Mouse (Mus musculus): ENCODE measurements at regions not wholly inside any gene's neighbourhood (a gene's known extent, or its start where the extent isn't known, plus 50 kb on each side); places are given as distances from the start of the nearest gene placed in this dataset.

DNA sequence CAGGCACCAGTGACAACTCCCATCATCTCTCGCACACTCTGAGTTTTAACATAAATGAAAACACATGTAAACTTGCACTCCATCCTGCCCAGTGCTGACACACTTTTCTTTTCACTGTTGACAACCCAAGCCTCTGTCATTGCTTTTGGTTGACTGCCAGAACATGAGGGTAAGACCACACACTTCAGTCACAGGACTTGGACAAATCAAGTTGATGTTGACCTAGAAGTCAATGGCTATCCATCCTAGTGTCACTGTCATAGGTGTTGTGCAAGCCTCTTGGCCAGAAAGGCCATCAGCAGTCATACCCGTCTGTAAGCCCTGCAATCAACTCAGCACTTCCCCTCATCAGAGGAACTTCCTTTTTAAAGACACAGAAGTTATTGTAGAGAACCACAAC is 208.9 kb upstream of the Foxq1 start:
- TF ChIP-seq CTCF (IDR thresholded peaks at IDR 0.05) (no peak), POLR2A (IDR thresholded peaks at IDR 0.05; ENCODE audit: insufficient read depth, low read depth, low read length) (no peak)

Data from heart, adult 2 months (tissue).